Mouse (Mus musculus): ENCODE results near the gene Ube2r2. TPM values are rescaled to one million over a fixed set of nuclear protein-coding genes. Genes with fewer than 3 reads are reported as not detected.
A peak's percentile ranks its signal among the peaks of the same experiment; 100 is the strongest.

Gene Ube2r2
- polyA plus RNA-seq, 1 experiment from 2014 or later, result 87.8 TPM

DNA sequence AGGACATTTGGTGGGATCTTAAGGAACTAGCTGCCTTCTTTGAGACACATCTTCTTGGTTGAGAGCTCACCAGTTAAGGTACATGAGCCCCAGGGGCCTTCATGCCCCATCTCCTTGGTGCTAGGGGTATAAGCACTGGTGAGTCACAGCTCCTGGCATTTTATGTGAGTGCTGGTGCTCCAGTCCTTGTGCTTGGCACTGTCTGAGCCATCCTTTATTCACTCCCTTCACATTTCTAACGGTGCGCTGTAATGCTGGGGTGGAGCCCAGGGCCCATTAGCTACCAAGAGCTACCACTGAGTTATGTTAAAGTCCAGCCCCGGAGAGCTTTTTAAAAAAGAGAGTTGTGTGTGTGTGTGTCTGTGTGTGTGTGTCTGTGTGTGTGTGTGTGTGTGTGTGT is 17.6 kb downstream of the Ube2r2 start:
- H3K4me2 ChIP-seq (replicated peaks), result no peak overlapping the region
- no peak for ATAC-seq
- no peak overlapping the region for H3K27ac ChIP-seq
- whole genome bisulfite sequencing, result 93% methylated on average over 3 of the region's 3 CpGs
- no peak overlapping the region for H3K9ac ChIP-seq (replicated peaks)
- H3K4me3 ChIP-seq (replicated peaks), result no peak overlapping the region
- no peaks in the 10 kb centered on the region for H3K27me3 ChIP-seq
- no peaks in the 10 kb centered on the region for H3K36me3 ChIP-seq
- peaks cover 11% of the 10 kb centered on the region for H3K4me1 ChIP-seq (replicated peaks)
- no peaks in the 10 kb centered on the region for H3K9me3 ChIP-seq

DNA sequence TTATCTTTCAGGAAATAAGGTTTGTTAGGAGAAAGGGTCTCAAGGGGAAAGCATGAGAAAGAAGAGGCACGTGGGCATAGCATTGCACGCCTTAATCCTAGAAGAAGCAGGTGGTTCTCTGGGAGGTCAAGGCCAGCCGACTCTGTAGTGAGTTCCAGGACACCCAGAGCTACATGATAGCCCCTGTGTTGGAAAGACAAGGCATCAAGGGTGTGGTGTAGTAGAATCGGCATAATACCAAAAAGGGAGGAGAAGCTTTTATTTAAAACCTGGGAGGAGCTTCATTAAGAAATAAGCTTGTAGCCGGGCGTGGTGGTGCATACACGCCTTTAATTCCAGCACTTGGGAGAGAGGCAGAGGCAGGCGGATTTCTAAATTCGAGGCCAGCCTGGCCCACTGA is 21.4 kb downstream of the Ube2r2 start:
- Histone ChIP-seq H3K9me3 (no peaks in the 10 kb centered on the region), H3K36me3 (no peaks in the 10 kb centered on the region), H3K27me3 (no peaks in the 10 kb centered on the region), H3K4me3 (replicated peaks) (no peak overlapping the region), H3K9ac (replicated peaks) (no peak overlapping the region), H3K27ac (no peak overlapping the region), H3K4me2 (replicated peaks) (no peak overlapping the region), H3K4me1 (replicated peaks) (peaks cover 11% of the 10 kb centered on the region)
- ATAC-seq, result no peak
- 89% methylated on average over 9 of the region's 9 CpGs for WGBS

DNA sequence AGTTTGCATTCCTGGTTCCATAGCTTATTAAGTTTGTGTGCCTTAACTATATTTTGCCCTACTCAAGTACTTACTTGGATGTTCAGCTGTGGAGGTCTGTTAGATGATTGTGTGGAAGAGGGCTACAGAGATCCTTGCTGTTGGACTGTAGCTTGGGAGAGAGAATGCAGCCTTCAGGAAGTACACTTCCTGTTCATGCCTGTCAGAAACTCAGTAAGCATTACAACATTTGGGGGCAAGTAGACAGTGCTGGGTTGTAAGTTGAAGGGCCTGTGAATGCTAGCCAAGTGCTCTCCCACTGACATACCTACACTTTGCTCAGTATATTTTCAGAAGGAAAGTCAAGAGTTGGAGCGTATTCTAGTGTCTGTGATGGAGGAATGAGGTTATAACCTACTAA is 22.7 kb downstream of the Ube2r2 start:
- ATAC-seq, result no peak
- Histone ChIP-seq H3K9me3 (no peaks in the 10 kb centered on the region), H3K4me1 (replicated peaks) (peaks cover 8% of the 10 kb centered on the region), H3K4me3 (replicated peaks) (no peak overlapping the region), H3K36me3 (no peaks in the 10 kb centered on the region), H3K9ac (replicated peaks) (no peak overlapping the region), H3K4me2 (replicated peaks) (no peak overlapping the region), H3K27ac (no peak overlapping the region), H3K27me3 (no peaks in the 10 kb centered on the region)
- 96% methylated on average over 1 of the region's 1 CpGs for WGBS

DNA sequence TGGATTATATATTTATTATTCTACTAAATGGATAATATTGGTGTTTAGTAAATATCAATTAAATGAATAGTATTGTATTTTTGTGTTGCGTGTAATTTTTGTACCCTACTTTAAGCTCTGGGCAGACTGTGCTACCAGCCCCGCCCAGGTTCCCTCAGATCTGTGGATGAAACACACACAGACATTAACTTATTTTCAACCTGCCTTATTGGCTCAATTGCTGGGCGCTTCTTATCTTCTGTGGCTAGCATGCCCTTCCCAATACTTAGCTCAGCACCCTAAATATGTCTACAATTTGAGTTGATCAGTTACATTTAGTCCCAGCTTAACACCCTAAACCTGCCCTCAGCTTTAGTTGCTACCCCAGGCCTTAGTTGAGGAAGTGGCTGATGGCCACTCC is 25.7 kb downstream of the Ube2r2 start:
- Histone ChIP-seq H3K9me3 (no peaks in the 10 kb centered on the region), H3K4me2 (replicated peaks) (no peak overlapping the region), H3K4me1 (replicated peaks) (peaks cover 21% of the 10 kb centered on the region), H3K27me3 (no peaks in the 10 kb centered on the region), H3K9ac (replicated peaks) (no peak overlapping the region), H3K27ac (no peak overlapping the region), H3K4me3 (replicated peaks) (no peak overlapping the region), H3K36me3 (no peaks in the 10 kb centered on the region)
- no peak for ATAC-seq
- 97% methylated on average over 3 of the region's 3 CpGs for WGBS

GRCm38 (mm10) chr4:41164974-41165373 is 29.4 kb downstream of the Ube2r2 start:
- no peak for ATAC-seq
- WGBS, result 27% methylated on average over 2 of the region's 2 CpGs
- Histone ChIP-seq H3K9ac (replicated peaks) (no peak overlapping the region), H3K36me3 (peaks cover 16% of the 10 kb centered on the region), H3K4me2 (replicated peaks) (no peak overlapping the region), H3K4me1 (replicated peaks) (peaks cover 13% of the 10 kb centered on the region), H3K9me3 (no peaks in the 10 kb centered on the region), H3K27ac (peak overlapping the region; percentile 79), H3K4me3 (replicated peaks) (no peak overlapping the region), H3K27me3 (no peaks in the 10 kb centered on the region)

DNA sequence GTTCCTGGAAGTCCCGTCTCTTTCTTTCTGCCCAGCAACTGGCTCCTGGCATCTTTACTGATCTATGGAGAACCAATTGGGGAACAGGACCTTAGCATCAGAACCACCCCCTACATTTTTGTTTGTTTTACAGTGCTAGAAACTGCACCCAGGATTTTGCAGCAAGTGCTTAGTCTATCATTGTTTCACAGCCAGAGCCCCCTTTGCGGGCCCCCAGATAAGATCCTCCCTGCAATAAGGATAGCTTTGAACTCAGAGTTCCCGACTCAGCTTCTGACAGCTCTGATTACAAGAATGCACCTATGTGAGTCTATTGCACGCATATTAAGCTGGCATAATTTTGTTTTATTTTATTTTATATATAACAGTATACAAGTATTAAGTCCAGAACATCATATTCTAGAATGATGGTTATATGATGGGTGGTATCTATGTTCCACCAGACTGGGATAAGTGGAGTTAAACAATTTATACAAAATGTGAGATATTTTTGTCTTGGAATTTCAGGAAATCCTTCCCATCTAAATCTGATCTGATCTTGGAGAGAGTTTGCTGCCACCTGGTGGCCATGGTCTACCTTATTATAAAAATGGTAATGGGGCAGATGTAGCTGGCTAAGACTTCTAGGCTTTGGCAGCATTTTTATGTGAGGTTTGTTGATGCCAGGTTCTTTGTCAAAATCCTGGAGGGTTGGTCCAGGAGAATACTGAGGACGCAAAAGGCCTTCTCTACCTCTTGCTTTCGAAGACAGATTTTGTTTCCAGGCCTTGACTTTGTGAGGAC is 30.3 kb downstream of the Ube2r2 start:
- peak; percentile 17; the same call in 1 of the 2 replicates for ATAC-seq
- Histone ChIP-seq H3K4me1 (replicated peaks) (peaks cover 13% of the 10 kb centered on the region), H3K9ac (replicated peaks) (no peak overlapping the region; the same call in 1 of the 2 replicates), H3K27ac (peak overlapping the region; percentile 79), H3K9me3 (no peaks in the 10 kb centered on the region), H3K36me3 (peaks cover 17% of the 10 kb centered on the region), H3K4me2 (replicated peaks) (no peak overlapping the region), H3K4me3 (replicated peaks) (no peak overlapping the region), H3K27me3 (no peaks in the 10 kb centered on the region)
- 76% methylated on average over 6 of the region's 6 CpGs for whole genome bisulfite sequencing

GRCm38 (mm10) chr4:41170970-41171369 is 35.4 kb downstream of the Ube2r2 start:
- no peak for ATAC-seq
- Histone ChIP-seq H3K4me1 (replicated peaks) (no peaks in the 10 kb centered on the region), H3K27me3 (no peaks in the 10 kb centered on the region), H3K9ac (replicated peaks) (no peak overlapping the region), H3K9me3 (no peaks in the 10 kb centered on the region), H3K27ac (no peak overlapping the region), H3K4me2 (replicated peaks) (no peak overlapping the region), H3K4me3 (replicated peaks) (no peak overlapping the region), H3K36me3 (peaks cover 31% of the 10 kb centered on the region)
- 90% methylated on average over 2 of the region's 2 CpGs for WGBS

GRCm38 (mm10) chr4:41174631-41175030 is 39.1 kb downstream of the Ube2r2 start:
- H3K9me3 ChIP-seq, result no peaks in the 10 kb centered on the region
- no peak overlapping the region for H3K9ac ChIP-seq (replicated peaks)
- H3K36me3 ChIP-seq, result peaks cover 41% of the 10 kb centered on the region
- H3K27ac ChIP-seq, result no peak overlapping the region
- no peak overlapping the region for H3K4me3 ChIP-seq (replicated peaks)
- H3K4me2 ChIP-seq (replicated peaks), result no peak overlapping the region
- 86% methylated on average over 2 of the region's 2 CpGs for WGBS
- H3K4me1 ChIP-seq (replicated peaks), result no peaks in the 10 kb centered on the region
- no peak for ATAC-seq
- no peaks in the 10 kb centered on the region for H3K27me3 ChIP-seq

DNA sequence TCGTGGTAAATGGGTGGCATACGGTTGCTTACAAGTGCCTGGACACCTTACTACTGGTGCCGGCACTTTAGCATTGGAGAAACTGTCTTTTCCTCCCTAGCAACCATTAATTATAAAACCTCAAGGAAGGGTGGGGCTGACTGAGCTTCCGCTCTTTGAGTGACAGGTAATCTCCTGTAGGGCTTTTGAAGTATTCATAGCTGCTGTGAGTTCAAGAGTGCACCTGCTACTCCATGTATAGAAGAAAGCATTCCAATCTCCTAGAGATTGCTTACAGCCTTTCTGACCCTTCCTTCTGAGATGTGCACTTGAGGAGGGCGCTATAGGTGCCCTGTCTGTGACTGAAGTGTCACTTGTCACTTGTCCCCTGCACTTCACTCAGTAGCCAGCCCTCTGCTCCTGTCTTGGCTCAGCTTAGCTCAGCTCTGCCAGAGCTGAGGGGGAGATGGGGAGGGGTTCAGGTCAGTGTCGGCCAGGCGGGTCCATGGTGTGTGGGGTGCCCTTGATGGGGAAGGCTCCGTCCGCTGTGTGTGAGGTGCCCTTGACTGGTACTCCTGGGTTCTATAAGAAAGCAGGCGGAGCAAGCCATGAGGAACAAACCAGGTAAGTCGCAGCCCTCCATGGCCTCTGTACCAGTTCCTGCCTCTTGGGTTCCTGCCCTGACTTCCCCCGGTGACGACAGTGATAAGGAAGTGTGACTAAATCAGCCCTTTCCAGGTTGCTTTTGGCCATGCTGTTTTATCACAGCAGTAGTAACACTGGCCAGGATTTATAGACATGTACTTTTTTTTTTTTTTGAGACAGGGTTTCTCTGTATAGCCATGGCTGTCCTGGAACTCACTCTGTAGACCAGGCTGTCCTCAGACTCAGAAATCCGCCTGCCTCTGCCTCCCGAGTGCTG is 44.5 kb downstream of the Ube2r2 start:
- Histone ChIP-seq H3K27ac (0 out of 2 replicates have a peak overlapping the region, but pooled peaks have one; percentile 21), H3K27me3 (no peaks in the 10 kb centered on the region), H3K4me3 (replicated peaks) (no peak overlapping the region), H3K9ac (replicated peaks) (no peak overlapping the region), H3K4me2 (replicated peaks) (no peak overlapping the region), H3K9me3 (no peaks in the 10 kb centered on the region), H3K4me1 (replicated peaks) (no peaks in the 10 kb centered on the region), H3K36me3 (peaks cover 55% of the 10 kb centered on the region)
- no peak for ATAC-seq
- 86% methylated on average over 15 of the region's 15 CpGs for WGBS

DNA sequence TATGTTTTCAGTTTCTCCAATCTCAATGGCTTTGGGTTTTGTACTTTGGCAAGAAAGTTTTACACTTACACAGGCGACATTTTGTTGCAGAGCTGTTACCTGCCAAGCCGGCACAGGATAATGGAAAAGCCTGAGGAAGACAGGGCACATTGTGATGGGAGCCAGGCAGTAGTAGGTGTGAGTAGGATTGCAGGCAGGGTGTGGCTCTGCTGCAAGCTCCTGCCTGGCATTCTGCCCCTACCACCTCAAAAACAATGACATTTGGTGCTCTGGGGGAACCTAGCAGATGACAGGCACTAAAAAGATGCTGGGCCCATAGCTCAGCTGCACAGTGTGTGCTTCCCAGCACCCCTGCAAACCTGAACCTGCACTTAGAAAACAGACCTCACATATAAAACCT is 54.3 kb downstream of the Ube2r2 start:
- Histone ChIP-seq H3K36me3 (peaks cover 75% of the 10 kb centered on the region), H3K9me3 (no peaks in the 10 kb centered on the region), H3K27ac (no peak overlapping the region), H3K4me3 (replicated peaks) (no peak overlapping the region), H3K4me2 (replicated peaks) (no peak overlapping the region), H3K4me1 (replicated peaks) (no peaks in the 10 kb centered on the region), H3K27me3 (no peaks in the 10 kb centered on the region), H3K9ac (replicated peaks) (no peak overlapping the region)
- ATAC-seq, result no peak
- 97% methylated on average over 2 of the region's 2 CpGs for WGBS

DNA sequence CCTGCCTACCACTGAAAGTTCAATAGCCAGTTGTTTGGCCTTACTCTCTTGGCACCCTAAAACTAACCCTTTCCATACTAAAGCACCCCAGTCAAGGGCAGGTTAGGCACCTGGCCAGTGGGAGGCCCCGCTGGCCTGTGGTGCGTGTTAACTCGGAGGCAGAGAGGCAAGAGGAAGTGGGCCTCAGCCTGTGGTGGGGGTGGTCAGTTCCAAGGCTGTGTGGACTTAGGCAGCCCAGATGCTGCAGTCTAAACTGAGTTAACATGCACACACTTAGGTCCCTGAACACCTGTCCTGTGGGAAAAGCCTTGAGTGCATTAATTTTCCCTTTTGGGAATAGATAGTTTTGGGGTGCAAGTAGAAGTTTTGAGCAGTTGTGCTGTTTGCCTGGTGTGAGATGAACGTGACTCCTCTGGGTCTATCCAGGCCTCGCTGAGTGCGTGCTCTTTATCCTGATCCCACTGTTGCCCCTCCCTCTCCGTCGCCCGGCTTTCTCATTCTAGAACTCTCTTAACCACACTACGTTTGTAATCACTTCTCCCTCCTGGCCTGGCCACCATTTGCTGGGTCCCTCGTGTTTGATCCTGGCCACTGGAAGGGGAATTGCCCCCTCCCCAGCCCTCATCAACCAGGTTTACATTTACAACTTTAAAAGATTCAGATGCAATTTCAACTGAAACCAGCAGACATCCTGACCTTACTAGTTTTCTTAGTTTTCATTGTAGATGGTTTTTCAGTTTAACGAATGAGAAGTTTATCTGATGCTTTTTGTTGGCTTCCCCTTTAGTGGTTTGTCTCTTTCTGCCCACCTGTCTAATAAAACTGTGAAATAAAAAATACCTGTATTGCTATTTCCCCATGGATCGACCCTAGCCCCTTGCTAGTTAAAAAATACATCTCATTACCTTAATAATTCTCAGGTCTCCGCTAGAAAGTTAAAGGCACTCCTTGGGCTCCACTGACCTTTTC is 57.3 kb downstream of the Ube2r2 start:
- H3K9me3 ChIP-seq, result no peaks in the 10 kb centered on the region
- no peak overlapping the region for H3K27ac ChIP-seq
- peaks cover 85% of the 10 kb centered on the region for H3K36me3 ChIP-seq
- H3K4me3 ChIP-seq (replicated peaks), result no peak overlapping the region
- no peak overlapping the region for H3K9ac ChIP-seq (replicated peaks)
- WGBS, result 74% methylated on average over 14 of the region's 14 CpGs
- H3K4me2 ChIP-seq (replicated peaks), result no peak overlapping the region
- no peaks in the 10 kb centered on the region for H3K27me3 ChIP-seq
- ATAC-seq, result no peak
- H3K4me1 ChIP-seq (replicated peaks), result no peaks in the 10 kb centered on the region
